Mouse (Mus musculus): ENCODE measurements around the gene Ubl3. TPM values are rescaled to one million over a fixed set of nuclear protein-coding genes. Genes with fewer than 3 reads are reported as not detected.

The Ubl3 gene
- total RNA-seq, 1 experiment from 2014 or later, result 181 TPM

DNA sequence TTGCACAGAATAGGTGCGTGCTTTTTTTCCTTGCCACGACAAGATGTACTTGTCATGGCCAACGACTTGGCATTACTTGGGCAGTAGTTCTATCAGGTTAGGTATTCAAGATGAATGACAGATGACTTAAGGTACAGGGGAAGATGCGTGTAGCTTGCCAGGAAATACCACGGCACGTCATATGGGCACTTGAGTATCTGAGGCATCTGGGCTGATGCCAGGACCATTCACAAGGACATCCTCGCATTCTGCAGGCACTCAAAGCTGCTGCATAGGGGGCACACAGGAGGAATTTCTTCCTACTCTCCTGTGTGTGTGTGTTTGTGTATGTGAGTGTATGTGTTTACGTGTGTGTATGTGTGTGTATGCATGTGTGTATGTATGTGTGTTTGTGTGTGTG lies 9.6 kb upstream of the Ubl3 start:
- no peak for DNase-seq

DNA sequence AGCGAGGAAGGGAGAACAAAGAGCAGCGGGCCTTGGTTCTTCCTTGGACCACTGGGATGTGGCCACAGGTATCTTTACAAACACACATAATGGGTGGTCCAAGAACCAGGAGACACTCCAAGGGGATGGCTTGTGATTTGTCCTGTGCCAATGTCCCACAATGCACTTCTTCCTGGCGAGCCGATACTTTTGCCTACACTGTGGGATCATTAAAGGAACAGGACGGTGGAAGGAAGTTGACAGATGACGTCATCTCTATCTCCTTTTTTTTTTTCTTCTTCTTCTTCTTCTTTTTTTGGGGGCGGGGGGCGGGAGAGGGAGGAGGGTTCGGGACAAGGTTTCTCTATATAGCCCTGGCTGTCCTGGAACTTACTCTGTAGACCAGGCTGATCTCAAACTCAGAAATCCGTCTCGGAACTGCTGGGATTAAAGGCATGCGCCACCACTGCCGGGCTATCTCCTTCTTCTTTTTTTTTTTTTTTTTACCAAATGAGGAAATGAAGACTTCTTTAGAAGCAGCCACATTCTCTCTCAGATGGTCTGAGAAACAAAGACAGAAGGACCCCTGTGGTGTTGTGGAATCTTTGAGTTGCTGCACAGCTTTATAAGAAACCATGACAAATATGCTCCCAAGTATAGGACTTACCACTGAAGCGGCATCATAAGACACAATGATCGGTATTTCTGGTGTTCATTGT lies 6.8 kb upstream of the Ubl3 start:
- no peak for DNase-seq

DNA sequence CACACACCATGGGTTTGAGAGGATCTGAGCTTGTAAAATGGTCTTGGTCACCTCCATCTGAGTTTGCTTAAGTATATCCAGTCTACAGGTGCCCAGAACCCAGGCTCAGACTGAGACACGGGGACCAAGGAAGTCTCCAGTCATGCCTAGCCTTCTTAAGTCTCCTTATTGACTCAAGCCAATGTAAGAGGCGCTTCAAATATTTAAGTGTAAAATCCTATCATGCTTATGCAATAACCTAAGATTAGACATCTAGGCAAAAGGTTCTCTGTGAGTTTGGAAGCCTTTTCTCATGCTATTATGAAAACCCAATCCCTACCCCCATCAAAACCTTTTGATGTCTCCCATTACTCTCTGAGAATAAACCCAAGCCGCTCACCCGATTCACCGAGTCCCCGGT lies 5.9 kb upstream of the Ubl3 start:
- DNase-seq, result no peak

DNA sequence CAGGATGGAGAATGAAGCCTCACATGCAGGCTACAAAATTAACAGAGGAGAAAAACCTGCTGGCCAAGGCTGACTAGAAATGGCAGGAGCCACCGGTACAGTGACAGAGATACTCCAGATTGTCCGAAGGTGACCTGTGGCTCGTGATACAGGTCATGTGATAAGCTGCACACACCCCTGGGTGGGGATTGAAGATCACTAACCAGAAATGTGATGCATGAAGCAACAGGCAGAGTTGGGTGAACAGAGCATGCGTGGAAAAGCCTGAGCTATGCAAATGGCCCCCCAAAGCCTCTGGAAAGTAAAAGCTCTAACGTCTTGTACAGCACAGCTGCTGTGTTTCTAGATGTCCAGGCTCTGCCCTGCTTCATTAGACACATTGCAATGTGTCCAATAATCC lies 3.9 kb upstream of the Ubl3 start:
- no peak for DNase-seq

GRCm38 (mm10) chr5:148555156-148555555 lies 2.6 kb upstream of the Ubl3 start:
- no peak for DNase-seq

DNA sequence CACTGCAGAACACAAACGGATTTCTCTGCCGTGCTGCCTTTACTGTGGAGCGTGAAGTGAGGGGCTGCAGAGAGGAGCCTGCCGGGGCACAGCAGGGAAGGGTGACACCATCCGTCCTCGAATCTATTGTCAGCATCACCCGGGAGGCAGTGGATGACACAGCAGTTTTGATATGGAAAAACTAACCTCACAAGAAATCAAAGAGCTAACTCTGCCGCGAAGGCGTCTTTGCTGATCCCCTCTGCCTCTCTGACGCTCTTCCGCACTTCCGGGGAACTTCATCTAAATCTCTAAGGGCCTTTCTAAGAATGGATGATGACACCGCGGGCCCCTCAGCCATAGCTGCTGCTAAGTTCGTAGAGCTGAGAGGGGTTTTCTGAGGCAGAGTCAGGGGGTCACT lies 2.1 kb upstream of the Ubl3 start:
- no peak for DNase-seq

- no peak for DNase-seq
Measured at GRCm38 (mm10) chr5:148554242-148554641, 1.7 kb upstream of the Ubl3 start.

DNA sequence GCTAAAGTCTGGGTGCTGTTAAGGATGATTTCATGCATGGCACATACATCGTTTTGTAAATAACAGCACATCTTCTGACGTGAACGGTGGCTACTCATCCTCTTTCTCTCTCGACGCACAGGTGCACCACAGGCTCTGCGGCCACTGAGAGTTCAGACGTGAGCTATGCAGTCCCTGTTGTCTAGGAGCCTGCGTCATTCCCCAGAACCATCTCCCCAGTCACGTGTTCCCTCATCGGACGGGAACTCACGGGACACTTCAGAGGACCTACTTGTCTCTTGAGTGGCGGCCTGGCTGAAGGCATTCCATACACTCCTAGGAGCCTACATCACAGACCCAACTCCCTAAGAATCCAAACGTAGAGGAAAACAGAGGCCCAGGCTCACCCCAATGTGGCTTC lies 1.1 kb upstream of the Ubl3 start:
- no peak for DNase-seq

DNA sequence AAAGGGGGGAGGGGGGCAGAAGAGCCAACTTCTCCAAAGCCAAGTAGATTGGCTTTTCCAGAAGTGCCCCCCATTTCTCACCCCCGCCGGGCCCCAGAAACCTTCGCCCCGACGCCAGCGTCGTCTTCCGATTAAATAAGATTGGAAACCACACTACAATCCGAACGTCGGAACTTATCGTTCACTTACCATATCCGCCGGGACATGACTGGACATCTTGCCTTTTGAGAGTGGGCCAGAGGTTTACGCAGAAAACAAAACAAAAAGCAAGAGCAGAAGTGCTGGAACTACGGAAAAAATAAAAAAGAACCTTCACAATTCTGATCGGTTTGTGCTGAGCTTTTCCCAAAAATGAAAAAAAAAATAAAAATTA lies 839 bp downstream of the Ubl3 start:
- DNase-seq, result no peak

GRCm38 (mm10) chr5:148550821-148551763 lies 1.5 kb downstream of the Ubl3 start:
- peak; percentile 45 for DNase-seq

GRCm38 (mm10) chr5:148550393-148550792 lies 2.2 kb downstream of the Ubl3 start:
- DNase-seq, result no peak

DNA sequence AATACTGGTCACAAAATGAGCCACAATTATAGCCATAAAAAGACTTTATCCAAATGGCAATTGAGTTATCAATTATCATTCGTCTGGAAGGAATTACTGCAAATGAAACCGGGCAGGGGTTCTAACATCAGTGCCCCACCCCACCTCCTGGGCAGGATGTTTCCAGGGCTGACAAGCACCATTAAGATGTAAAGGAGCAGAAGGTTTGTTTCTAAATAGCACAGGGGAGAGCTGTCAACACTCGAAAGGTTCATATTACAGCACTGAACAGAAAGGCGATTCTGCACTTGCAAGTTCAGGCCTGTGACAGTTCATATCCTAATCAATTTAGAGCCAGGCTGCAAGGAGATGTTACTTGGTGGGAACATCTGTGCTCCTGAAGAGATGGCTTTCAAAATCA lies 3.3 kb downstream of the Ubl3 start:
- no peak for DNase-seq

- no peak for DNase-seq
Measured at GRCm38 (mm10) chr5:148548568-148548967, 4.0 kb downstream of the Ubl3 start.

DNA sequence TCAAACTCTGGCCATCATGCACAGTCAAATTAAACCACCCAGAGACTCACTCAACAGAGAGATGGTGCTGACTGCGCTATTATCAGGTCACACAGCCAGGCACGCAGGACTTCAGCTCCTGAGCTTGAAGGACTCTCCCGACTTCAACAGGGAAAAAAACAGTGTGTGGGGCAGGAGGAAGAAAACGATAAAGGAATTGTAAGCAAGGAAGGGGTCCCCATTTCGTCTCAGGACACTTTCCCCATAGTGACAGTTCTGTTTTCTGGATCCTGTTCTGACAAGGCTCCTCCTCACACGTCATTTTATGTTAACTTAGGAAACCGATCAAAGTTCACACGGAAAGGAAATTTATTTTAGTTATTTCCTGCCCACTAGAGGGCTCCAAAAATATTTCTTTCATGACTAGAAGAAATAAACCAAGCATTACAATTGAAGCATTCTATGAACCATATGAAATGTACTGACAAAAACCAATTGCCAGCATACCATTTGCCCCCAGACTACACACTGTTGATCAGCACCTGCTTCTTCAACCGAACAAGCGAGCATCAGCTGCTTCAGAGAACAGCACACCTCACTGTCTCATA lies 4.6 kb downstream of the Ubl3 start:
- no peak for DNase-seq

DNA sequence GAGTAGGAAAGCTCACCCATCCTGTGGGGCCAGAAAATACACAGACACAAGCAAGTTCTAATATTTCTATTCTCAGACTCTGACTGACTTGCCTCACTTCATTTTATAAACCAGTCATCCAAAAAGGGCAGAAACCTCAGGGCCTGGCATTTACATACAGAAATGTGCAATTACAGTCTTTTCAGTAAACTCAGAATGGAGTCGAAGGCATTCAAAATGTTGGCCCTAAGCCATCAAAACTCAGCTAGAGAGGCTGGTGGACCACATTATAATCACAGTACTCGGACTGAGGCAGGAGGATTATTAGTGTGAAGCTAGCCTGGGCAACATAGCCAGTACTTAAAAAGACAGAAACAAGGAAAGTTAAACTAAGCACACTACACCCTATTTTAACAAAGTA lies 5.6 kb downstream of the Ubl3 start:
- DNase-seq, result no peak

DNA sequence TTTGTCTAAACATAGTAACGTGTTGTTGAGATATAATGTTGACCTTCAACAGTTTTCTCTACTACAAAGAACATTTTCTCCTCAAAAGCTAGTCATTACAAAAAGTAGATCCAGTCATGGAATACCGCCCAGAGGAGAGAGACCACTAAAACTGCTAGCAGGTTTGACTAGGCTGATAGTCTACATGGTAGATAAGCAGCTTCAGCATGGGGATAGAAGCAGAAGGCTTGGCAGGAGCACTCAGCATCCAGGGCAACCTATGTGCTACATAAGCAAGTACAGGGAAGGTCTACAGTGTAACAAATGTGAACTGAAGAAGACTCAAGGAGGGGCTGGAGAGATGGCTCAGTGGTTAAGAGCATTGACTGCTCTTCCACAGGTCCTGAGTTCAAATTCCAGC lies 7.9 kb downstream of the Ubl3 start:
- no peak for DNase-seq

DNA sequence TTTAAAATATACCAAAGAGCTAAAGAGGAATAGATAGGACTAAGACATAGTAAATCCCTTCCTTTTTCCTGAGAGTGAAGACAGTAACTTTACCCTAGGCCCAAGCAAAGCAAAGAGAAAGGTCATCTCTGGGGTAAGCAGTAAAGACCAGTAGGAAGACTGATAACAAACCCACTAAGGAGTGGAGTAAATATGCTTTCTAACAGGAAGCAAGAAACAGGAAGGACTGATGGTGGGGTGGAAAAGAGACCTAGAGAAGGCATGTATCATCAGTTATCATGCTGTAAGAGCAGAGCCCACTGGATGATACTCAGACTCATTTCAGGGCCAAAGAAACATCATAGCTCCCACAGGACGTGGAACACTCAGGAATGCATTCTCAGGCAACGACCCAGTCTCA lies 10.4 kb downstream of the Ubl3 start:
- DNase-seq, result no peak

GRCm38 (mm10) chr5:148535669-148536430 lies 16.7 kb downstream of the Ubl3 start:
- no peak for DNase-seq

DNA sequence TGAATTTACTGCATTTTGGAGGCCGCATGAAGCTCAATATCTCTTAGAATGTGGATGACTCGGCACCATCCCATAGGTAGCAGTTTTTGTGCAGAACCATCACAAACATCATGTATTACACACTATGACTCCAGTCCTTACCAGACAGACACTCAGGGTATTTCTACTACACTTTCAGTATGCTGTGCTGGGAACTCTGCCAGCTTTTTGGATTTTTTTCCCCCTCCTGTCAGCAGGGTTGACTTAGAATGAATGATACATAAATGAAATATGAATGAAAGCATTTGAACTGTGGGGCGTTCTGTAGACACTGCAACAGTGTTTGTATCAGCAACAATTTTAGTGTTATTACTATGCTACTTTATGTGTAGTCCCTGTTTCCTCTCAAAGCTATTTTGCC lies 17.9 kb downstream of the Ubl3 start:
- DNase-seq, result peak; percentile 39

DNA sequence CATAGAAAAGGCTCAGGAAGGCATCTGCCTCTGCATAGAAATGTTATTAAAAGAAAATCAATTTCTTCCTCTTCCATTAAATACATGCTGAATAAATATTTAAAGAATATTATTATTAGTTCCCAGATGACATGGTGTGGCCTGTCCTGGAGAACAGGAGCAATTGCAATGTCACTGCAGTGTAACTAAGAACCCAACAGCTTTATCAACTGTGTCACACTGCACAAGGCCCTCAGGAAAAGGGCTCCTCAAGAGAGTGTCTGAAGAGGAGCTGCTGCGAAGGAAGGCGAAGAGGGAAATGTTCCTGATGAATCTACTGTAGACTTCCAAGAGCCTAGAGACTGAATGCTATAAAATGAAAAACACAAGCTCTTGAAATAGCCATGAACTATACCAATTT lies 18.7 kb downstream of the Ubl3 start:
- DNase-seq, result no peak

- DNase-seq, result no peak
Measured at GRCm38 (mm10) chr5:148532201-148532600, 20.4 kb downstream of the Ubl3 start.

DNA sequence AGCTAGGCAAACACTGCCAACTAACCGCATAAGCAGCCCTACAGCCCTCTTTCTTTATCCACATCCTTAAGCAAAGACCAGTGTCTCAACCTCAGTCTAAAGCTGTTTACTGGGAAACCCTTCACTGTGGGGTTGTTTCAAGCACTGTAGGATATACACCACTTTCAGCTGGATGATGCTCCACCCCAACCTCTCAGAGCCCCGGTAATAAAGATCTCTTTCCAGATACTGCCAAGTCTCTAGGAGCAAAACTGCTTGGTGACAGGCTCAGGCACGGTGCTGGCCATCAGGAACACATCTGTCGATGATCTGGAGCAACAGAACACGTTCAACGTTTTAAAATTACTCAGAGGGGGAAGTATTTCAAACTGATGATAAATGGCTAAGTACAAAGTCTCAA lies 25.0 kb downstream of the Ubl3 start:
- no peak for DNase-seq

GRCm38 (mm10) chr5:148526631-148527030 lies 26.0 kb downstream of the Ubl3 start:
- DNase-seq, result no peak
